Mouse (Mus musculus): ENCODE measurements around the gene Hip1.

GRCm38 (mm10) chr5:135375167-135375566 lies 169.8 kb downstream of the Hip1 start:
- no peak for TF ChIP-seq ZNF384 (IDR thresholded peaks at IDR 0.05; ENCODE audit: low read depth, low read length)
- TF ChIP-seq CTCF (IDR thresholded peaks at IDR 0.05 in 2 of 3, conservative IDR thresholded peaks at IDR 0.05 in 1 of 3; ENCODE audit: control insufficient read depth in 1 of 3, insufficient read depth in 1 of 3, low read depth in 2 of 3, low read length in 3 of 3, poor library complexity in 1 of 3, severe bottlenecking in 1 of 3) = no peak
- no peak for TF ChIP-seq POLR2A (IDR thresholded peaks at IDR 0.05; ENCODE audit: control insufficient read depth in 1 of 2, insufficient read depth in 1 of 2, low read depth in 1 of 2, low read length in 2 of 2, poor library complexity in 1 of 2)
- no peak for TF ChIP-seq EP300 (IDR thresholded peaks at IDR 0.05; ENCODE audit: low read depth in 1 of 2, low read length in 2 of 2)
- no peak for TF ChIP-seq ZC3H11A (IDR thresholded peaks at IDR 0.05; ENCODE audit: low read depth, low read length)
- no peak for TF ChIP-seq BHLHE40 (IDR thresholded peaks at IDR 0.05; ENCODE audit: borderline replicate concordance, low read depth, low read length)
- peak; percentile 70; the same call in 1 of the 2 replicates for TF ChIP-seq MAX (IDR thresholded peaks at IDR 0.05; ENCODE audit: low read length)
- TF ChIP-seq USF1 (IDR thresholded peaks at IDR 0.05; ENCODE audit: low read depth, low read length) = no peak
- no peak for TF ChIP-seq TAL1 (IDR thresholded peaks at IDR 0.05; ENCODE audit: low read length)
- TF ChIP-seq CHD2 (IDR thresholded peaks at IDR 0.05; ENCODE audit: low read length) = no peak
- no peak for TF ChIP-seq GATA1 (IDR thresholded peaks at IDR 0.05; ENCODE audit: low read depth, low read length)

Data from MEL (cell line).